Mouse (Mus musculus) stomach, embryonic 16.5 days (tissue): Measurements from ENCODE around the gene Kif1b. TPM values are rescaled to one million over a fixed set of nuclear protein-coding genes. Genes with fewer than 3 reads are reported as not detected.
A peak's percentile ranks its signal among the peaks of the same experiment; 100 is the strongest.

Experiments
- ATAC-seq: fragments of 200-750 bp; cut with Nextera tagmentation; 2 replicates; pipeline ENCODE4 v1.8.0; 2017; ENCODE audit warnings: moderate number of reproducible peaks, moderate TSS enrichment; ENCODE audit not compliant: insufficient read depth, low FRiP score
- H3K27ac ChIP-seq: fragments of 300-500 bp; sonication (generic); 2 replicates; pipeline ENCODE4 v1.5.1; 2014; ENCODE audit warnings: low read length
- H3K27me3 ChIP-seq: fragments of 300-500 bp; sonication (generic); 2 replicates; pipeline ENCODE4 v1.6.1; 2014; ENCODE audit warnings: low read length, control low read depth, mixed read lengths; ENCODE audit not compliant: control insufficient read depth, insufficient read depth
- H3K36me3 ChIP-seq: fragments of 300-500 bp; sonication (generic); 2 replicates; pipeline ENCODE4 v1.6.1; 2014; ENCODE audit warnings: low read length; ENCODE audit not compliant: control insufficient read depth, insufficient read depth
- H3K4me1 ChIP-seq: fragments of 300-500 bp; sonication (generic); 2 replicates; pipeline ENCODE4 v1.6.1; 2014; ENCODE audit warnings: low read length, control low read depth, mixed read lengths; ENCODE audit not compliant: control insufficient read depth, insufficient read depth
- H3K4me2 ChIP-seq: fragments of 300-500 bp; sonication (generic); 2 replicates; pipeline ENCODE4 v1.6.1; 2014; ENCODE audit warnings: low read depth, low read length, mixed read lengths
- H3K4me3 ChIP-seq: fragments of 300-500 bp; sonication (generic); replicated peaks from 2 replicates; pipeline ENCODE4 v1.5.1; 2014; ENCODE audit warnings: mild to moderate bottlenecking, low read length
- H3K9ac ChIP-seq: fragments of 300-500 bp; sonication (generic); 2 replicates; pipeline ENCODE4 v1.6.1; 2014; ENCODE audit warnings: low read length
- H3K9me3 ChIP-seq: fragments of 300-500 bp; sonication (generic); replicated peaks from 2 replicates; pipeline ENCODE4 v1.6.1; 2016; ENCODE audit warnings: low read length, control low read depth; ENCODE audit not compliant: control insufficient read depth
- WGBS: fragments of 180-500 bp; shearing (Covaris S2); extraction: QIAGEN DNeasy Blood & Tissue Kit; methylation state at CpG from one replicate; pipeline ENCODE4 v1.1.7; 2014; 5-methylcytosine and 5-hydroxymethylcytosine counted together
- polyA plus RNA-seq: library from polyadenylated mRNA; unstranded; fragments of >200 nt; fragmentation: Nextera tagmentation; extraction: Ambion mirVana; gene quantifications from 2 replicates; pipeline ENCODE4 v1.2.1, GENCODE M21; 2015

Gene Kif1b
- polyA plus RNA-seq, 1 experiment from 2014 or later: 29.5 TPM

- no peak overlapping the region for H3K27ac ChIP-seq
- no peak overlapping the region for H3K4me3 ChIP-seq
- no peaks in the 10 kb centered on the region for H3K36me3 ChIP-seq
- no peak for ATAC-seq
- H3K4me2 ChIP-seq: no peak overlapping the region
- H3K9me3 ChIP-seq: no peaks in the 10 kb centered on the region
- 68% methylated on average over 6 of the region's 6 CpGs for WGBS
- no peaks in the 10 kb centered on the region for H3K4me1 ChIP-seq
- H3K9ac ChIP-seq: no peak overlapping the region
- H3K27me3 ChIP-seq: no peaks in the 10 kb centered on the region
Observed at GRCm38 (mm10) chr4:149322718-149323117, 15.2 kb upstream of the Kif1b start.

- Histone ChIP-seq H3K27ac (no peak overlapping the region), H3K27me3 (no peaks in the 10 kb centered on the region), H3K36me3 (no peaks in the 10 kb centered on the region), H3K4me3 (no peak overlapping the region), H3K4me1 (no peaks in the 10 kb centered on the region), H3K4me2 (no peak overlapping the region), H3K9me3 (no peaks in the 10 kb centered on the region), H3K9ac (no peak overlapping the region)
- WGBS: 79% methylated on average over 4 of the region's 4 CpGs
- no peak for ATAC-seq
Observed at GRCm38 (mm10) chr4:149322286-149322685, 14.8 kb upstream of the Kif1b start.

- no peaks in the 10 kb centered on the region for H3K27me3 ChIP-seq
- H3K4me1 ChIP-seq: no peaks in the 10 kb centered on the region
- H3K9ac ChIP-seq: no peak overlapping the region
- H3K4me3 ChIP-seq: no peak overlapping the region
- H3K36me3 ChIP-seq: no peaks in the 10 kb centered on the region
- no peak overlapping the region for H3K27ac ChIP-seq
- no peak overlapping the region for H3K4me2 ChIP-seq
- WGBS: 67% methylated on average over 9 of the region's 9 CpGs
- H3K9me3 ChIP-seq: no peaks in the 10 kb centered on the region
- no peak for ATAC-seq
Observed at GRCm38 (mm10) chr4:149319088-149319487, 11.6 kb upstream of the Kif1b start.

GRCm38 (mm10) chr4:149317387-149317786, 9.9 kb upstream of the Kif1b start:
- H3K9ac ChIP-seq: no peak overlapping the region
- H3K27ac ChIP-seq: no peak overlapping the region
- H3K4me2 ChIP-seq: no peak overlapping the region
- ATAC-seq: no peak
- no peaks in the 10 kb centered on the region for H3K4me1 ChIP-seq
- H3K27me3 ChIP-seq: no peaks in the 10 kb centered on the region
- H3K4me3 ChIP-seq: no peak overlapping the region
- WGBS: 45% methylated on average over 5 of the region's 5 CpGs
- no peaks in the 10 kb centered on the region for H3K36me3 ChIP-seq
- no peaks in the 10 kb centered on the region for H3K9me3 ChIP-seq

- Histone ChIP-seq H3K4me1 (no peaks in the 10 kb centered on the region), H3K36me3 (no peaks in the 10 kb centered on the region), H3K4me3 (no peak overlapping the region), H3K9ac (no peak overlapping the region), H3K9me3 (no peaks in the 10 kb centered on the region), H3K4me2 (no peak overlapping the region), H3K27ac (peak overlapping the region; percentile 64), H3K27me3 (no peaks in the 10 kb centered on the region)
- ATAC-seq: peak; percentile 71
- 66% methylated on average over 11 of the region's 11 CpGs for WGBS
Observed at GRCm38 (mm10) chr4:149314275-149314837, 6.9 kb upstream of the Kif1b start.

- 76% methylated on average over 12 of the region's 12 CpGs for WGBS
- H3K4me1 ChIP-seq: no peaks in the 10 kb centered on the region
- no peak for ATAC-seq
Observed at GRCm38 (mm10) chr4:149313558-149314253, 6.2 kb upstream of the Kif1b start.

GRCm38 (mm10) chr4:149311996-149312395, 4.5 kb upstream of the Kif1b start:
- 80% methylated on average over 5 of the region's 5 CpGs for WGBS
- no peaks in the 10 kb centered on the region for H3K36me3 ChIP-seq
- no peak for ATAC-seq
- H3K4me2 ChIP-seq: no peak overlapping the region
- no peaks in the 10 kb centered on the region for H3K9me3 ChIP-seq
- H3K4me3 ChIP-seq: no peak overlapping the region
- H3K9ac ChIP-seq: no peak overlapping the region
- H3K27me3 ChIP-seq: no peaks in the 10 kb centered on the region
- H3K27ac ChIP-seq: no peak overlapping the region
- H3K4me1 ChIP-seq: 0 out of 2 replicates have a peak, but pooled peaks cover 5% of the 10 kb centered on the region

More at GRCm38 (mm10) chr4:149313558-149314253, 6.2 kb upstream of the Kif1b start:
- no peaks in the 10 kb centered on the region for H3K27me3 ChIP-seq
- H3K27ac ChIP-seq: peak overlapping the region; percentile 64
- no peak overlapping the region for H3K9ac ChIP-seq
- H3K4me2 ChIP-seq: no peak overlapping the region
- H3K4me3 ChIP-seq: no peak overlapping the region
- H3K9me3 ChIP-seq: no peaks in the 10 kb centered on the region
- H3K36me3 ChIP-seq: no peaks in the 10 kb centered on the region

- peaks cover 17% of the 10 kb centered on the region for H3K4me1 ChIP-seq
- peak overlapping the region; percentile 73 for H3K9ac ChIP-seq
- H3K4me3 ChIP-seq: peak overlapping the region; percentile 91
- no peaks in the 10 kb centered on the region for H3K27me3 ChIP-seq
- no peaks in the 10 kb centered on the region for H3K36me3 ChIP-seq
- 65% methylated on average over 3 of the region's 3 CpGs for WGBS
- peak overlapping the region; percentile 77 for H3K27ac ChIP-seq
- peak overlapping the region; percentile 66 for H3K4me2 ChIP-seq
- H3K9me3 ChIP-seq: no peaks in the 10 kb centered on the region
- no peak for ATAC-seq
Observed at GRCm38 (mm10) chr4:149308491-149308820, 963 bp upstream of the Kif1b start.

GRCm38 (mm10) chr4:149306712-149307595, 539 bp downstream of the Kif1b start:
- WGBS: under 1% methylated on average over 75 of the region's 83 CpGs
- Histone ChIP-seq H3K4me3 (peak overlapping the region; percentile 91), H3K4me1 (peaks cover 28% of the 10 kb centered on the region), H3K9ac (peak overlapping the region; percentile 92), H3K36me3 (no peaks in the 10 kb centered on the region), H3K4me2 (peak overlapping the region; percentile 76), H3K27me3 (no peaks in the 10 kb centered on the region), H3K9me3 (no peaks in the 10 kb centered on the region), H3K27ac (peak overlapping the region; percentile 88)
- peak; percentile 6 for ATAC-seq
